Mouse (Mus musculus) liver, embryonic 13.5 days (tissue): ENCODE data around the gene Dclk3. TPM values are rescaled to one million over a fixed set of nuclear protein-coding genes. Genes with fewer than 3 reads are reported as not detected.

Experiments used
- ATAC-seq: fragments of 200-750 bp; cut with Nextera tagmentation; 2 replicates; pipeline ENCODE4 v1.8.0; 2017; ENCODE audit warnings: low read depth, mild to moderate bottlenecking, moderate number of reproducible peaks, moderate library complexity
- DNase-seq: peaks from one replicate; pipeline ENCODE4 v3.0.0; 2022
- H3K27ac ChIP-seq: fragments of 300-500 bp; sonication (generic); 2 replicates; pipeline ENCODE4 v1.5.1; 2015; ENCODE audit warnings: moderate library complexity, mild to moderate bottlenecking, inconsistent platforms
- H3K27me3 ChIP-seq: fragments of 300-500 bp; sonication (generic); 2 replicates; pipeline ENCODE4 v1.6.1; 2015; ENCODE audit warnings: mild to moderate bottlenecking, inconsistent platforms
- H3K36me3 ChIP-seq: fragments of 300-500 bp; sonication (generic); 2 replicates; pipeline ENCODE4 v1.6.1; 2015; ENCODE audit warnings: mild to moderate bottlenecking, inconsistent platforms
- H3K4me1 ChIP-seq: fragments of 300-500 bp; sonication (generic); replicated peaks from 2 replicates; pipeline ENCODE4 v1.6.1; 2015; ENCODE audit warnings: inconsistent platforms
- H3K4me2 ChIP-seq: fragments of 300-500 bp; sonication (generic); 2 replicates; pipeline ENCODE4 v1.6.1; 2015; ENCODE audit warnings: inconsistent platforms, mild to moderate bottlenecking, moderate library complexity
- H3K4me3 ChIP-seq: fragments of 300-500 bp; sonication (generic); replicated peaks from 2 replicates; pipeline ENCODE4 v1.5.1; 2015; ENCODE audit warnings: mild to moderate bottlenecking, inconsistent platforms
- H3K9ac ChIP-seq: fragments of 300-500 bp; sonication (generic); 2 replicates; pipeline ENCODE4 v1.6.1; 2015; ENCODE audit warnings: mild to moderate bottlenecking, inconsistent platforms
- H3K9me3 ChIP-seq: fragments of 300-500 bp; sonication (generic); replicated peaks from 2 replicates; pipeline ENCODE4 v1.6.1; 2016; ENCODE audit warnings: inconsistent platforms
- WGBS: fragments of 180-500 bp; shearing (Covaris S2); methylation state at CpG from one replicate; pipeline ENCODE4 v1.1.7; 2015; ENCODE audit not compliant: insufficient replicate concordance; 5-methylcytosine and 5-hydroxymethylcytosine counted together
- polyA plus RNA-seq: library from polyadenylated mRNA; unstranded; fragments of >200 nt; fragmentation: Nextera tagmentation; extraction: Ambion mirVana; gene quantifications from 2 replicates; pipeline ENCODE4 v1.2.1, GENCODE M21; 2015

Dclk3 gene
- polyA plus RNA-seq, 1 experiment from 2014 or later: not detected

DNA sequence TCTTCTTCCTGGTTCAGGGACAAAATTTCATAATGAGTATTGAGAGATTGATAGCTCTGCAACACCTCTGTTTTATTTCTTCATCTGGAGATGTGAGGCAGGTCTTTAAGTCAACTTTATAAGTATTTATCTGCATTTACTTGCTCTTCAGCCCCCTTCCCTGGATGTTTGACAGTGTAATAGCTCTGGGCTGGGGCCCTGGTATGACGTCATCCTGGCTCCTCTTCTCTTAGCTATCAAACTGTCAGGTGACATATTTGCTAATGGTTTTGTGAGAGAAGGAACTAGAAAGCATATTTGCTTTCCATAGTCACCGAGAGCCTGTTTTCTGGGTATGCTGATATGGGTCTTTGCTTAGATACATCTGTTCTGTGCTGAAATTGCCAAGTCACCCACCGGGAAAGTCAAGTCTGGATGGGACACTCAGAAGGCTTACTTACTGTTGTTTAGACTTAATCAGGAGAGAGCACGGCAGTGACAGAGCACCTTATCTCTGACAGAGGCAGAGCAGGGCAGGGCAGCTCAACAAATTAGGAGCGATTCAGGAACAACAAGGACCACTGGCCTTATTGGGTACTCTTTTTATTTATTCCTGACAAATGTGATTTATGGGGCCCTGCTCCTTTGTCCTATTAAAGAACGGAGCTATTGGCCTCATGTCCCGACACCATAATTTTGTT, 96.0 kb downstream of the Dclk3 start:
- Histone ChIP-seq H3K4me3 (no peak overlapping the region), H3K4me1 (peaks cover 15% of the 10 kb centered on the region), H3K36me3 (no peaks in the 10 kb centered on the region), H3K9me3 (no peaks in the 10 kb centered on the region), H3K4me2 (no peak overlapping the region), H3K27ac (no peak overlapping the region), H3K27me3 (no peaks in the 10 kb centered on the region), H3K9ac (no peak overlapping the region)
- ATAC-seq: peak; percentile 93
- peak; percentile 47 for DNase-seq
- WGBS: 24% methylated on average over 7 of the region's 7 CpGs

DNA sequence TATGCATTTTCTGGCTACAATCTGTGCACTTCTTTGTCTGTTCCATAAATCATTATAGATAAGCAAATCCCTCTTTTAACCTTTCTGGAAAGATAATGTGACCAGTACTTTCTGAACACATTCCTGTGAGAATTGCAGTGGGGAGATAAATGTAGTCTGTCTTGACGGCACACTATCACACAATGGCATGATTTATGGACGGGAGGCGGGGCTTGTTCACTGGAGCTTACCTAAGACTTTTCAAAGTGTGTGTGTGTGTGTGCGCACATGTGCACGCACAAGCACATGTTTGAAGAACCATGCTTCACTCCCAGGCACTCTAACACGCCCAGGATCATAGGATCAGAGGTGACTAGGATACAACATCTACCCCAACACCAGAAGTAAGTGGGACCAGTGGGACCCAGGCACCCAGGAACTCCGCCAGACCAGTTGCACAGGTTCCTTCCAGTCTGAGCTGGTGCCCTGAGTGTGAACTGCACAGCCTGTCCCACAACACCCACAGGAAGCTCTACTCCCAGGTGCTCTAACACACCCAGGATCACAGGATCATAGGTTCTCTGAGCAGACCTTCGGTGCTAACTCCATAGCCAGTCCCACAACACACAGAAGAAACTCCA, 96.7 kb downstream of the Dclk3 start:
- Histone ChIP-seq H3K9me3 (no peaks in the 10 kb centered on the region), H3K9ac (no peak overlapping the region), H3K36me3 (no peaks in the 10 kb centered on the region), H3K27ac (no peak overlapping the region), H3K27me3 (no peaks in the 10 kb centered on the region), H3K4me2 (no peak overlapping the region), H3K4me3 (no peak overlapping the region), H3K4me1 (peaks cover 15% of the 10 kb centered on the region)
- no peak for DNase-seq
- ATAC-seq: peak; percentile 51; the same call in 1 of the 2 replicates
- WGBS: 53% methylated on average over 8 of the region's 8 CpGs

Other genes with a start within 250 kb of the Dclk3 start
- 24.7 and 29.3 TPM in 2 replicates for gene Mlh1, start 167.3 kb upstream of the Dclk3 start, polyA plus RNA-seq
- gene Epm2aip1, start 167.2 kb upstream of the Dclk3 start, polyA plus RNA-seq: 5.9 and 8.8 TPM in 2 replicates
- not detected in 2 replicates for gene Trank1, start 127.3 kb upstream of the Dclk3 start, polyA plus RNA-seq